Mouse (Mus musculus): ENCODE results near the gene Aldh18a1. TPM values are rescaled to one million over a fixed set of nuclear protein-coding genes. Genes with fewer than 3 reads are reported as not detected.

Gene Aldh18a1
- polyA plus RNA-seq (2014; fragmentation: Illumina TruSeq; extraction: RNeasy Lipid Tissue Mini Kit (QIAGEN cat#74804)), result 13.7 TPM

DNA sequence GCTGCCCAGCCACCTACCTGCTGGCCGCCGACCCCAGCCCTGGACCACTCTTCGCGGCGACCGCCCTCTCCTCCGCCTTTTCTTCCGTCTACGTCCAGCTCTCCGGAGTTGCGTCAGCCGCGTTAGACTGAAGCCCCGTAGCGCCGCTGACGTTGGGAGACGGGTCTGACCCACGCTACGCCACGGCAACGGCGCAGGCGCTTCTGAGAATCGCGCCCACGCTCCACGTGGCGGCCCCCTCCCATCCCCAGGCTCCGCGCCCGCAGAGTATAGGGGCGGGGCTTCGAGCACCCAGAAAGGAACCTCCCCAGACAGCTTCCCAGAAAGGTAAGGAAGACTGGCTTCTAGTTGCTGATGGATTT is at the start of gene Aldh18a1:
Aldh18a1 (minus strand) TSS at position 171 of the 362 bp plus-strand sequence.

DNA sequence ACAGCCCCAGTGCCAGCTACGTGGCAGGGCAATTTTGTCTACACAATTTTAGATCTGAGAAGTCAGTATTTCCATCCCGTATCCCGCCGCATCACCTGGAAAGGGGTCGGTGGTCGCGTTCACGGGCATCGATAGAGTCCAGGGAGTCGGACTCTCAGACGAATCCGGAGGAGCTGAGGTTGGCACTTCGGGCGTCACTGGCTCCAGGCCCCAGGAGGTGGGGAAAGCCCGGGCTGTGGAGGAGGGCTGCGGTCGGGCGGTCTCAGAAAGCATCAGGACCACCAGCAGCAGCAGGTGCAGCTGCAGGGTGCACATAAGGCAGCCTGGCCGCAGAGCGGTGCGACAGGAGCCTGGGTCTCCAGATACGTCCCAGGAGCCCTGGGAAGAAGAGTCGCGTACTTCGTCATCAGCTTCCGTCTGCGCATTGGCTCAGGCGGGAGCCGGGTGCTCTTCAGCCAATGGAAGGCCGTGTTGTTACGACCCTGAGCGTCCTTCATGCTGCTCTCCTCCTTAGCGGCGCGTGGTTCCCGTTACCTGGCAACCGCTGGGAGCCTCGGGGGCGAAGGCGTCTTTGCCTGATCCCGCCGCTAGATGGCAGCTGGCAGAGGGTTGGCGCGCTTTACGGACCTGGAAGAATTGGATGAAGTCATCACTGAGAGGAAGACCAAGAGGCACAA is 23.7 kb upstream of the Aldh18a1 start, which contains the start of the genes Tctn3 and Entpd1:
Tctn3 (minus strand) TSS at position 404 of the 677 bp plus-strand sequence.
Entpd1 (plus strand) TSS at position 537 of the 677 bp plus-strand sequence.

DNA sequence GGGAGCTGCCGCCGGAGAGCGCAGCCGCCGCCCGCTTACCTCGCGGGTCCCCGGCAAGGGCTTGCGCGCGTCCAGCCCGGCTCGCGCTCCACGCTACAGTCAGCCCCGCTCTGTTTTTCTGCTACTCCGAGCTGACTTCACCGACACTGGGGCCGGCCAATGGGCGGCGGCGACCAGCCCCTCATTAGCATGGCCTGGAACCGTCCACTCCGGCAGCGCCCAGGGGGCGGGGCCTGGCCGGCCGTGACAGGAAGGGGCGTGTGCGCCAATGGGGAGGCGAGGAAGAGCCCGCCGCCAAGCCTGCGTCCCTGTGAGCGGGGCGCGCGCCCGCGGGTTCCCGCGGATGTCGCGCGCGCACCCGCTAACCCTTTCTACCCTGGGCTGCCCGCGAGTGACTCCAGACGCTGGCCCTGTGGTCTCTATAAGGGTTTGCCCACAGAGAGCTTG is 74.6 kb downstream of the Aldh18a1 start, which contains the start of gene Sorbs1:
Sorbs1 (minus strand) TSS at position 148 of the 447 bp plus-strand sequence.

Other genes starting within 250 kb of the Aldh18a1 start
- gene Sorbs1, start 74.7 kb downstream of the Aldh18a1 start, polyA plus RNA-seq (2014; fragmentation: Illumina TruSeq; extraction: RNeasy Lipid Tissue Mini Kit (QIAGEN cat#74804)), result 110 TPM
- 8.0 TPM for gene Tctn3, start 23.8 kb upstream of the Aldh18a1 start, polyA plus RNA-seq (2014; fragmentation: Illumina TruSeq; extraction: RNeasy Lipid Tissue Mini Kit (QIAGEN cat#74804))
- 89.5 TPM for gene Entpd1, start 23.9 kb upstream of the Aldh18a1 start, polyA plus RNA-seq (2014; fragmentation: Illumina TruSeq; extraction: RNeasy Lipid Tissue Mini Kit (QIAGEN cat#74804))
- 1.1 TPM for gene Cc2d2b, start 160.3 kb upstream of the Aldh18a1 start, polyA plus RNA-seq (2014; fragmentation: Illumina TruSeq; extraction: RNeasy Lipid Tissue Mini Kit (QIAGEN cat#74804))
- gene Ccnj, start 242.8 kb upstream of the Aldh18a1 start, polyA plus RNA-seq (2014; fragmentation: Illumina TruSeq; extraction: RNeasy Lipid Tissue Mini Kit (QIAGEN cat#74804)), result 12.9 TPM